Mouse (Mus musculus) neural tube, embryonic 12.5 days (tissue): ENCODE measurements around the gene Ly9. TPM values are rescaled to one million over a fixed set of nuclear protein-coding genes. Genes with fewer than 3 reads are reported as not detected.

Experiments used
- ATAC-seq: fragments of 200-750 bp; cut with Nextera tagmentation; 2 replicates; pipeline ENCODE4 v1.8.0; 2017; ENCODE audit warnings: low read depth, mild to moderate bottlenecking, moderate TSS enrichment, moderate library complexity; ENCODE audit not compliant: low FRiP score
- H3K27ac ChIP-seq: fragments of 300-500 bp; sonication (generic); 2 replicates; pipeline ENCODE4 v1.5.1; 2016
- H3K27me3 ChIP-seq: fragments of 300-500 bp; sonication (generic); replicated peaks from 2 replicates; pipeline ENCODE4 v1.6.1; 2016; ENCODE audit warnings: mild to moderate bottlenecking
- H3K36me3 ChIP-seq: fragments of 300-500 bp; sonication (generic); 2 replicates; pipeline ENCODE4 v1.6.1; 2016; ENCODE audit warnings: mild to moderate bottlenecking
- H3K4me1 ChIP-seq: fragments of 300-500 bp; sonication (generic); 2 replicates; pipeline ENCODE4 v1.6.1; 2016
- H3K4me2 ChIP-seq: fragments of 300-500 bp; sonication (generic); replicated peaks from 2 replicates; pipeline ENCODE4 v1.6.1; 2016; ENCODE audit warnings: mild to moderate bottlenecking
- H3K4me3 ChIP-seq: fragments of 300-500 bp; sonication (generic); 2 replicates; pipeline ENCODE4 v1.5.1; 2016
- H3K9ac ChIP-seq: fragments of 300-500 bp; sonication (generic); 2 replicates; pipeline ENCODE4 v1.6.1; 2016; ENCODE audit warnings: mild to moderate bottlenecking
- H3K9me3 ChIP-seq: fragments of 300-500 bp; sonication (generic); 2 replicates; pipeline ENCODE4 v1.6.1; 2016; ENCODE audit warnings: mild to moderate bottlenecking
- WGBS: fragments of 180-500 bp; shearing (Covaris S2); methylation state at CpG from one replicate; pipeline ENCODE4 v1.1.7; 2016; 5-methylcytosine and 5-hydroxymethylcytosine counted together
- polyA plus RNA-seq: library from polyadenylated mRNA; unstranded; fragments of >200 nt; fragmentation: Nextera tagmentation; extraction: Ambion mirVana; gene quantifications from 2 replicates; pipeline ENCODE4 v1.2.1, GENCODE M21; 2016

Ly9 gene
- polyA plus RNA-seq, result 0.11 TPM in 1 of 2 replicates, not detected in the other

DNA sequence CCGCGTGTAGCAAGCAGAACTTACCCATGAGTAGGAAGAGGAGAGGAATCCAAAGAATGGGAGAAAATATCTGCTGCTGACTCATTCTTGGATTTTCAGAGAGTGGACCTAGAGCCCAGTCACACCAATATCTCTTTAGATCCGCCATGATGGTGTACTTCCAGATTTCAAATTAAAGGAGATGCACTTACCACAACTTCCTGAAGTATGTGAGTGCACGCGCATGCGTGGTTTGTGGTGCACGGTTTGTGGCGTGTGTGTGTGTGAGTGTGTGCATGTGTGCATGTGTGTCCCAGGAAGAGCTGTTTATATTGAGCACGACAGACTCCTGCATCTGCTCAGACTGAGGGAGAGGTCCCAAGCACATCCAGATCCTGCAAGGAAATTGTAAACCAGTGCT, at the start of gene Ly9:
TSS of gene Ly9 (minus strand) at position 235 of the 400 bp plus-strand sequence.
- 85% methylated on average over 9 of the region's 9 CpGs for WGBS
- Histone ChIP-seq H3K27ac (no peak within 1 kb of the TSS), H3K27me3 (no peaks in the 10 kb centered on the region), H3K4me1 (no peaks in the 10 kb centered on the region), H3K36me3 (no peaks in the 10 kb centered on the region), H3K4me3 (no peak within 1 kb of the TSS), H3K9ac (no peak within 1 kb of the TSS), H3K9me3 (no peaks in the 10 kb centered on the region), H3K4me2 (no peak within 1 kb of the TSS)
- no peak for ATAC-seq

DNA sequence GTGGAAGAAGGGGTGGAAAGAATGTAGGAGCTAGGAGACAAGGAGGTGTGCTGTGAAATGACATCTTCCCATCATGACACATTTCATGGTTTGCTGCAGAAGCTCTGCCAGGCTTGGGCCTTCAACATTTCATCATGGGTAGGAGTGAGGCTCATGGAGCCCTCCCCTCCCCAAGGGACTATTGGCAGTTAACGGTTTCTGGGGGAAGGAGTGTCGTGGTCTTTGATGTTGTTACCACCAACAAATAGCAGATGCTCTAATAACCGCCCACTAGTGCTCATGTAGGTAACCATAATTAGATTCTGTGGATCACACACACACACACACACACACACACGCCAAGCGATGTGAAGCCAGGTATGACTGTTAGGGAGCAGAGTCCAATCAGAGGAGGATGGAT, 45.5 kb upstream of the Ly9 start, which contains the start of gene Slamf7:
TSS of gene Slamf7 (minus strand) at position 302 of the 400 bp plus-strand sequence.
- WGBS, result 86% methylated on average over 5 of the region's 5 CpGs
- Histone ChIP-seq H3K4me1 (no peaks in the 10 kb centered on the region), H3K36me3 (no peaks in the 10 kb centered on the region), H3K4me2 (no peak within 1 kb of the TSS), H3K9me3 (no peaks in the 10 kb centered on the region), H3K4me3 (no peak within 1 kb of the TSS), H3K9ac (no peak within 1 kb of the TSS), H3K27me3 (no peaks in the 10 kb centered on the region), H3K27ac (no peak within 1 kb of the TSS)
- ATAC-seq, result no peak

DNA sequence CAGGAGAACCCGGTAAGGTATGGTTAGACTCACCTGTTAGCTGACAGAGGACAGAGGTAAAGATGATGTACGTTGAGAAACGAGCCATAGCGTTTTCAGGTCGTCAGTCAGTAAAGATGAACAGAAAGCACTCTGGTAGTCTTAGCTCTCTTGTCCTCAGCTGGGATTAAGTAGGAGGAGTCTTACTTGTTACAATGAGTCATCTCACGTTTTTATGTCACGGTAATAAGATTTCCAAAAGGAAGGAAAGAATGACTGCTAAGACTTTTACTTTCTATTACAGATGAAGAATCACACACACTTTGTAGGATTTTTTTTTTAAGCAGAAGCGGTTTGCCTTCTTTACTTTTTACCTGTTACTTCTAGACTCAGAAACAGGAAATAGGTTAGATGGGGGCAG, 41.6 kb upstream of the Ly9 start:
- no peak overlapping the region for H3K4me2 ChIP-seq
- 81% methylated on average over 8 of the region's 8 CpGs for WGBS
- no peak for ATAC-seq
- H3K9me3 ChIP-seq, result no peaks in the 10 kb centered on the region
- no peaks in the 10 kb centered on the region for H3K27me3 ChIP-seq
- no peak overlapping the region for H3K4me3 ChIP-seq
- no peaks in the 10 kb centered on the region for H3K36me3 ChIP-seq
- H3K4me1 ChIP-seq, result no peaks in the 10 kb centered on the region
- no peak overlapping the region for H3K9ac ChIP-seq
- H3K27ac ChIP-seq, result no peak overlapping the region

DNA sequence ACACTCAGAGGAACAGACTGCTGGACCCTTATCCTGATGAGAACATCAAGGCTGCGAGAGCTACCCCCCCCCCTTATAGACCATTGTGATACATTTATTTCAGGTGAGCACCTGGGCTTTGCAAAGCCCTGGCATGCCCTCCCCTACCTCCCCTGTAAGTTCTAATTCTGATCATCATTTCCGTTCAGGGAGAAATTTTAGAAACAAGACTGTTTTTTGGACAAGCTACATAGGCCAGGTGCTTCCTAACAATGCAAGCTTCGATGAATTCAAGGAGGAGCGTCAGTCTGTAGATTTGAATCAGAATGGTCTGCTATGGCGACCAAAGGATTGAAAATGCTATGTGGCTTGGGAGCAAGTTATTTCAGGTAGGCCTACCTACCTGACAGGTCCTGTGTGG, 40.5 kb upstream of the Ly9 start:
- no peak overlapping the region for H3K4me2 ChIP-seq
- WGBS, result 89% methylated on average over 5 of the region's 5 CpGs
- ATAC-seq, result no peak

DNA sequence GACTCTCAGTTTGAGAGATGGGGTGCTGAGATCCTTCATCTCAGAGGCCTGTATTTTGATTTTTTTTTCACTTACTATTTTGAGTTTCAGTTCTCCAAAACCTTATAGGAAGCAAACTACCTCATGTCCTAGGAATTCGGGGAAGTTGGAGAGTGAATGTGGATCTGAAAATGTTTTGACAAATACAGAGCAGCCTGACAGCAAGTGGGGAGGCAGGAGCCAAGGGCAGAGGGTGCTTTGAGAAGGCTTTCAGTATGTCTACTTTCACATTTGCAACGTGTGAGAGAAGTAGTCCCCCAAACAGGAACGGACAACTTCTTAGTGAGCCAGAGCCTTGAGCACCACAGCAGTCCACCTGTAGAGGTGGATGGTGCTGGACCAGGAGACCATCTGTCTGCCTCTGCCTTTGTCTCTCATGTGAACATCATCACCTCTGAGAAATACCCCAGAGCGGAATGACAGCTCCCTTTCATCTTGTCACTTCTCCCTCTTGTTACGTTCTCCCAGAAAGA, 39.3 kb upstream of the Ly9 start:
- no peak overlapping the region for H3K27ac ChIP-seq
- no peaks in the 10 kb centered on the region for H3K27me3 ChIP-seq
- H3K4me1 ChIP-seq, result no peaks in the 10 kb centered on the region
- H3K9ac ChIP-seq, result no peak overlapping the region
- no peaks in the 10 kb centered on the region for H3K9me3 ChIP-seq
- H3K4me2 ChIP-seq, result no peak overlapping the region
- no peak for ATAC-seq
- no peak overlapping the region for H3K4me3 ChIP-seq
- H3K36me3 ChIP-seq, result no peaks in the 10 kb centered on the region
- 69% methylated on average over 5 of the region's 5 CpGs for WGBS

More for the DNA sequence above, 40.5 kb upstream of the Ly9 start:
- no peaks in the 10 kb centered on the region for H3K4me1 ChIP-seq
- no peak overlapping the region for H3K4me3 ChIP-seq
- no peaks in the 10 kb centered on the region for H3K36me3 ChIP-seq
- no peak overlapping the region for H3K27ac ChIP-seq
- no peak overlapping the region for H3K9ac ChIP-seq
- no peaks in the 10 kb centered on the region for H3K9me3 ChIP-seq
- H3K27me3 ChIP-seq, result no peaks in the 10 kb centered on the region

DNA sequence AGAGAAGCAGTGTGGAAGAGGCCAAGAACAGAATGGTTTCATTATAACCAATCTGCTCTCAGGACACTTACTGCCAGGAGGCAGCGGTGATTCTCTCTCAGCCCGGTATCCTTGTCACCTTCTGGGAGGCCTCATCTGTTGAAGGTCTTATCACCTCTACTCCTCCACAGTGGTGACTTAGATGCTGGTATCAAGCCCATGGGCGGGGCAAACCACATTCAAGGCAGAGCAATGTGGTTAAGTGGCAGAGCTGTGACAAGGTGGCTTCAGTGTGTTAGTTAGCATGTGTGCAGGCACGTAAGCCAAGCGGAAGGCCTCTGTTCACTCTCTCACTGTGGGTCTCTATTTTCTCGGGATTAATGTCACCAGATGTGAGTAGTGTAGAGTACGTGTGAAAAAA, 36.4 kb upstream of the Ly9 start:
- Histone ChIP-seq H3K27ac (no peak overlapping the region), H3K36me3 (no peaks in the 10 kb centered on the region), H3K4me2 (no peak overlapping the region), H3K4me3 (no peak overlapping the region), H3K27me3 (no peaks in the 10 kb centered on the region), H3K9me3 (no peaks in the 10 kb centered on the region), H3K9ac (no peak overlapping the region), H3K4me1 (no peaks in the 10 kb centered on the region)
- 84% methylated on average over 7 of the region's 7 CpGs for WGBS
- ATAC-seq, result no peak

DNA sequence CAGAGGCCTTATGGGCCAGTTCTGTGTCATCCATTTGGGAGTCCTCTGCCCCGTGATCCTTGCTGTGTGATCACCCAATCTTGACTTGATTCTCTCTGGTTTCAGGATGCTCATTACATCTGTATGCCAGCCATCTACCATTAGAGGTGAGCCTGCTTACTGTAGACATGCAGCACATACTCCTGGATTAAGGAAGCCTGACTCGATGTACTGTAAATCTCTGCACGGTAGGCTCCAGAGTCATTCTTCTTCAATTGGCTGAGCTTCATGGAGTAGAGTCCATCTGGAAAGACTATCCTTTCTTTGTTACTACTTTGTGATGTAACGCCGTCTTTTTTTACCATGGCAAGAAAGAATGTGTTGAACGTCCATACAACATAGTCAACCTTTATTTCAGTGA, 33.6 kb upstream of the Ly9 start:
- Histone ChIP-seq H3K4me1 (no peaks in the 10 kb centered on the region), H3K9ac (no peak overlapping the region), H3K27me3 (no peaks in the 10 kb centered on the region), H3K36me3 (no peaks in the 10 kb centered on the region), H3K27ac (no peak overlapping the region), H3K9me3 (no peaks in the 10 kb centered on the region), H3K4me3 (no peak overlapping the region), H3K4me2 (no peak overlapping the region)
- no peak for ATAC-seq
- WGBS, result 94% methylated on average over 6 of the region's 6 CpGs

DNA sequence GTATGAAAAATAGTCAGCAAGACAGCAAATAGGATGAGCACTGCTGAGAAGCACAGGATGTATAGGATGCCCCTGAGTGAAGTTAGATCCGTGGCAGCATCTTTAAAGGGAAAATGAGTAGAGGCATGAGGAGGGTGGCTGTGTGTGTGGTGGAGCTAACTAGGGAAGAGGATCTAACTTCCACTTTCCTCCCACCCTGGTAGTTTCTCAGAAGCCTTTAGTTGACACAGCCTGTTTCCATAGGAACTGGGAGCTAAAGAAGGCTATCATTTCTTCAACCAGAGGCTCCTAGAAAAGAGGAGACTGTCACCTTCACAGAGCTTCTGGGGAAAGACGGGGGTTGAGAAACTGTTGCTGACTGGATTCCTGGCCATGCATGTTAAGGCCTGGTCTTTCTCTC, 31.5 kb upstream of the Ly9 start:
- WGBS, result 82% methylated on average over 2 of the region's 2 CpGs
- Histone ChIP-seq H3K27me3 (no peaks in the 10 kb centered on the region), H3K9ac (no peak overlapping the region), H3K27ac (no peak overlapping the region), H3K4me2 (no peak overlapping the region), H3K4me3 (no peak overlapping the region), H3K36me3 (no peaks in the 10 kb centered on the region), H3K4me1 (no peaks in the 10 kb centered on the region), H3K9me3 (no peaks in the 10 kb centered on the region)
- ATAC-seq, result no peak

DNA sequence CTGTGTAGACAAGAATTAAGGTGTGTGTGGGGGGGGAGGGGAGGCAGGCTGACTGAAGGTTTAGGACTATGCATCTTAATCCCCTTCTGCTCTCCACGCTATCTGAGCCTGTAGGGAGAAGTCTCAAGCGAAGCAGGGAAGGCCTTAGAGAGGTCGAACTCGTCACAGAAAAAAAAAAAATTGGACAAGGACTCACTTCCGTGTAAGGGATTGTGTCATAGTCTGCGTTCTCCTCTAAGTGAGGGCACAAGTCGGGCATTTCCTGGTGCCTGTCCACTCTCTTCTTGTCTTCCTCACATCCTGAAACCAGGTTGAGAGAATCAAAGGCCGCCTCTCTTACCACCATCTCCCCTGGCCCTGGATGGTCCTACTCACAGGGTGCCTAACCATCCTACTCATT, 29.9 kb upstream of the Ly9 start:
- H3K4me3 ChIP-seq, result no peak overlapping the region
- H3K27me3 ChIP-seq, result no peaks in the 10 kb centered on the region
- no peaks in the 10 kb centered on the region for H3K36me3 ChIP-seq
- H3K9me3 ChIP-seq, result no peaks in the 10 kb centered on the region
- WGBS, result 85% methylated on average over 8 of the region's 8 CpGs
- ATAC-seq, result no peak
- H3K9ac ChIP-seq, result no peak overlapping the region
- H3K27ac ChIP-seq, result no peak overlapping the region
- no peak overlapping the region for H3K4me2 ChIP-seq
- no peaks in the 10 kb centered on the region for H3K4me1 ChIP-seq

DNA sequence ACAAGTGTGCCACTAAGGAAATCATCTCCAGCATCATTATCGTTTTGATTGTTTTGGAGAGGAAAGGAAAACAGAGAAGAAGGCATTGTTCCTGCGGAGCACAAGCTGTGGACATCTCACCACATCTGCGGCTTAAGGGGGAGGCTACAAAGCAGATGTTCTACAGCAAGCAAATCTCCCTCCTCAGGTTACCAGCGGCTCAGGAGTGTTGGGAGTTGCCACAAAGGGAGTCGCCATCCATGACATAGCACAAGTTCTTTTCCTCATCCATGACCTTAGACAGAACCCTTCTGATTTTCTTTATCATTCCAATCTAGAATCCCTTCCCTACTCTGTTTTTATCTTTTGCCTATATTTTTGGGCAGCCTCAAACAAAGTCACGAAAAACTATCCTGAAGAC, 28.5 kb upstream of the Ly9 start:
- H3K36me3 ChIP-seq, result no peaks in the 10 kb centered on the region
- no peak overlapping the region for H3K27ac ChIP-seq
- no peak for ATAC-seq
- H3K27me3 ChIP-seq, result no peaks in the 10 kb centered on the region
- 72% methylated on average over 6 of the region's 6 CpGs for WGBS
- H3K9me3 ChIP-seq, result no peaks in the 10 kb centered on the region
- no peak overlapping the region for H3K4me3 ChIP-seq
- H3K4me1 ChIP-seq, result no peaks in the 10 kb centered on the region
- H3K9ac ChIP-seq, result no peak overlapping the region
- H3K4me2 ChIP-seq, result no peak overlapping the region

DNA sequence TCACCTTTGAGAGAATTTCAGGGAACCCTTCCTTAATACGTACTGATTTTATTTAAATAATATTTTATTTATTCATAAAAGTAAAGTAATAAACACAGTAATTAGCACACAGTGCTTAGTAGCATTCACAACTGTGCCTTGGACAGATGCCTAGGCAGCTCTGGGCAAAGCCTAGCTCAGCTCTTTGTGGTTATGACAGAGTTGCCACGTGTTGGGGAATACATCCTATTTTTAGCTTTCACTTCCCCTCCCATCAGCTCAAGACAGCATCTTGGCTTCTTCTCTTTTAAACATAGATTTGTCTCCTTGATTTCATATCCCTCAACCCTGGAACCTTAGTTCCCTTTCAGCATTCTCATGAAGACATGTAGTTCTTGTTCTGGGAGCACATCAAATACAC, 24.2 kb upstream of the Ly9 start:
- no peaks in the 10 kb centered on the region for H3K9me3 ChIP-seq
- H3K4me1 ChIP-seq, result no peaks in the 10 kb centered on the region
- no peak overlapping the region for H3K9ac ChIP-seq
- no peak for ATAC-seq
- no peaks in the 10 kb centered on the region for H3K36me3 ChIP-seq
- 89% methylated on average over 2 of the region's 2 CpGs for WGBS
- H3K4me3 ChIP-seq, result no peak overlapping the region
- no peaks in the 10 kb centered on the region for H3K27me3 ChIP-seq
- no peak overlapping the region for H3K27ac ChIP-seq
- H3K4me2 ChIP-seq, result no peak overlapping the region

DNA sequence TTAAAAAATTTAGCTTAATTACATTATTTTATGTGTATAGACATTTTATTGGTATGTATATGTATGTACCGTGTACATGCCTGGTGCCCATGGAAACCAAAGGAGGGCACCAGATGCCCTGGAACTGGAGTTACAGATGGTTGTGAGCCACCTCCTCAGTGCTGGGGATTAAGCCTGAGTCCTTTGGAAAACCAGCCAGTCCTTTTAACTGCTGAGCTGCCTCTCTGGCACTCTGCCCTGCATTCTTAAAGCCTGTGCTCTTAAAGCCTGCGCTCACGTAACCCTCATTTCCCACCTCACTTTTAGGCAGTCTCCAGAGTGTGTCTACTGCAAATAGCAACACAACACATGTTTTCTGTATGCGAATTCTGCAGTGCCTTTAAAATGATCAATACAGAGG, 23.7 kb upstream of the Ly9 start:
- WGBS, result 92% methylated on average over 4 of the region's 4 CpGs

DNA sequence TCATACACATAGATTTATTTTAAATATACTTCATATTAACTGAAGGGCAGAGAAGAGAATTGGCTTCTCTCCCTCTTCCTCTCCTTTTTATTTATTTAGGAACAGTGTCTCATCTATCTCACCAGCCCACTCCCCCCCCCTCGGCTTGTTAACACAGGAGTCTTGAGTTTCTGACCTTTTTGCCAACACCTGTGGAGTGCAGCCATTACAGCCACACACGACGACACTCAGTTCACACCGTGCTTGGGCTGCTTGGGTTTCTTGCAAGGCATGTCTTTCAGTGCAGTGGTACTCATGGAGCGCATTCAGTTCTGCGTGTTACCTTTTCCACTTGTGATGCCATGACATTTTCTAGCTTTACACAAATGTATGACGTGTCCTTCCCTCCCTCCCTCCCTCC, 22.8 kb upstream of the Ly9 start:
- no peak for ATAC-seq
- no peaks in the 10 kb centered on the region for H3K27me3 ChIP-seq
- WGBS, result 86% methylated on average over 7 of the region's 7 CpGs

More for the DNA sequence above, 23.7 kb upstream of the Ly9 start:
- Histone ChIP-seq H3K36me3 (no peaks in the 10 kb centered on the region), H3K27me3 (no peaks in the 10 kb centered on the region), H3K9ac (no peak overlapping the region), H3K27ac (no peak overlapping the region), H3K9me3 (no peaks in the 10 kb centered on the region), H3K4me2 (no peak overlapping the region), H3K4me1 (no peaks in the 10 kb centered on the region), H3K4me3 (no peak overlapping the region)
- ATAC-seq, result no peak

More for the DNA sequence above, 22.8 kb upstream of the Ly9 start:
- Histone ChIP-seq H3K27ac (no peak overlapping the region), H3K36me3 (no peaks in the 10 kb centered on the region), H3K9ac (no peak overlapping the region), H3K4me1 (no peaks in the 10 kb centered on the region), H3K4me2 (no peak overlapping the region), H3K4me3 (no peak overlapping the region), H3K9me3 (no peaks in the 10 kb centered on the region)
